Mouse (Mus musculus): ENCODE measurements around the gene Ikbke. TPM values are rescaled to one million over a fixed set of nuclear protein-coding genes. Genes with fewer than 3 reads are reported as not detected.

The Ikbke gene
- polyA plus RNA-seq, 1 experiment from 2014 or later: 2.9 TPM

DNA sequence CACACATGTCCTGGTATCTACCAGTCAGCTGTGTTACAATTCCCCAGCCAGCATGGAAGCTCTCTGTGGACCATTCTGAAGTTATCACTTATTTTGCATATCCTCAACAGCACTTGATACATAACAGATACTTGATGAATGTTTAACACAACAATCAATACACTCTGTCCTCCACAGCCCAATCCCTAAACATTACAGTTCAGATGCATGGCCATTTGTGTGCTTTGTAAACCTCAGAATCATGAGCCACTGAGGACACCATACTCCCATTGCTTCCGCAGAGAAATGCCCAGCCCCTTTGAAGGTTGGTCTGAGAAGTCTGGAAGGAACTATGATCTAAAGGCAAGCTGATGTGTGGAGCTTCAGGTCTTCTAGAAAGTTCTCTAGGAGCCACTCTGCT, 67.8 kb downstream of the Ikbke start:
- Histone ChIP-seq H3K27me3 (replicated peaks; ENCODE audit: insufficient read depth, low read length) (no peaks in the 10 kb centered on the region), H3K27ac (ENCODE audit: low read length) (no peak overlapping the region), H3K36me3 (ENCODE audit: insufficient read depth, low read length) (no peaks in the 10 kb centered on the region), H3K9ac (replicated peaks; ENCODE audit: low read depth) (no peak overlapping the region), H3K9me3 (ENCODE audit: low read length) (no peaks in the 10 kb centered on the region), H3K4me3 (ENCODE audit: low read depth, low read length) (no peak overlapping the region), H3K4me1 (ENCODE audit: insufficient read depth, low read depth, low read length) (peaks cover 5% of the 10 kb centered on the region), H3K4me2 (replicated peaks; ENCODE audit: low read depth, low read length) (no peak overlapping the region)
- no peak for ATAC-seq
- no peak for DNase-seq (ENCODE audit: low spot score)
- WGBS: 78% methylated on average over 1 of the region's 1 CpGs
- TF ChIP-seq CTCF (IDR thresholded peaks at IDR 0.05): no peak
- TF ChIP-seq EP300 (IDR thresholded peaks at IDR 0.05): no peak

DNA sequence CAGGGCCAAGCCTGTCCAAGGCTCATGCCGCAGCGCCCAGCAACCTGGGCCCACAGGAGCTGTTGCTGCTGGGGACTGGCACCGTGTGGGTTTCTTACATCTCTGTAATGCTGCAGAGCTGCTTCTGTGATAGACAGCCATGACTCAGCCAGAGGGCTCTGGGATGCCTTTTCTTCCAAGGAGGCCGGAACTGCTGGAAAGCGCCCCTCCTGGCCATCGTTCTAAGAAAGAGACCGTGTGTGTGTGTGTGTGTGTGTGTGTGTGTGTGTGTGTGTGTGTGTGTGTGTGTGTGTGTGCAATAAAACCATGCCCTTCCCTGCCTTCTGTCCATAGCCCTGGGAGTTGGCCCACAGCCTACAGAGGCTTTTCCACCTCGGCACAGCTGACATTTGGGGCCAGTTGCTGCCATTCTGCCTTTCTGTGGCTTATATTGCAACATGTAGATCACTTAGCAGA, 69.4 kb downstream of the Ikbke start:
- DNase-seq (ENCODE audit: low spot score): peak; percentile 58
- no peak for TF ChIP-seq EP300 (IDR thresholded peaks at IDR 0.05)
- peak; percentile 47; the same call in 1 of the 2 replicates for TF ChIP-seq CTCF (IDR thresholded peaks at IDR 0.05)
- Histone ChIP-seq H3K27me3 (replicated peaks; ENCODE audit: insufficient read depth, low read length) (no peaks in the 10 kb centered on the region), H3K4me3 (ENCODE audit: low read depth, low read length) (no peak overlapping the region), H3K4me1 (ENCODE audit: insufficient read depth, low read depth, low read length) (peaks cover 5% of the 10 kb centered on the region), H3K9ac (replicated peaks; ENCODE audit: low read depth) (no peak overlapping the region), H3K4me2 (replicated peaks; ENCODE audit: low read depth, low read length) (no peak overlapping the region), H3K27ac (ENCODE audit: low read length) (no peak overlapping the region), H3K36me3 (ENCODE audit: insufficient read depth, low read length) (no peaks in the 10 kb centered on the region), H3K9me3 (ENCODE audit: low read length) (no peaks in the 10 kb centered on the region)
- peak; percentile 62 for ATAC-seq
- 69% methylated on average over 8 of the region's 8 CpGs for WGBS

DNA sequence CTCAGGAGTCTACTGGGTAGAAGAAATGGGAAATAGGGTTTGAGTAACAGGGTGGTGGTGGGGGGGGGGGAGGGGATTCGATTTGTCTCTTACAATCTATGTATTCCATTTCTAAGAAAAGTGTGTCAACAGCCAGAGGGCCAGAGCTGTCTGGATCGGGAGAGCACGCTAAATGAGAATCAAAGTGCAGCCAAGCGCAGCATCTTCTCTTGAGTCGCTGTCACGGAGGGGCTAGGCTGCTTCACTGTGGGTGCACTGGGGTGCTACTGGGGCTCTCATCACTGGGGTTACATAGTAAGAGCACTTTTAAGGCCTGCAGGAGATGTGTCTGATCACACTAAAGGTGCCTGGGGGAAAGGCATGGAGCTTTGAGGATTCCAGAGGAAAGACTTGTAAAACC, 70.6 kb downstream of the Ikbke start:
- Histone ChIP-seq H3K27ac (ENCODE audit: low read length) (no peak overlapping the region), H3K9ac (replicated peaks; ENCODE audit: low read depth) (no peak overlapping the region), H3K9me3 (ENCODE audit: low read length) (no peaks in the 10 kb centered on the region), H3K4me1 (ENCODE audit: insufficient read depth, low read depth, low read length) (peaks cover 5% of the 10 kb centered on the region), H3K4me2 (replicated peaks; ENCODE audit: low read depth, low read length) (no peak overlapping the region), H3K27me3 (replicated peaks; ENCODE audit: insufficient read depth, low read length) (no peaks in the 10 kb centered on the region), H3K36me3 (ENCODE audit: insufficient read depth, low read length) (no peaks in the 10 kb centered on the region), H3K4me3 (ENCODE audit: low read depth, low read length) (no peak overlapping the region)
- WGBS: 92% methylated on average over 6 of the region's 6 CpGs
- ATAC-seq: no peak
- TF ChIP-seq CTCF (IDR thresholded peaks at IDR 0.05) (no peak), EP300 (IDR thresholded peaks at IDR 0.05) (no peak)
- no peak for DNase-seq (ENCODE audit: low spot score)

DNA sequence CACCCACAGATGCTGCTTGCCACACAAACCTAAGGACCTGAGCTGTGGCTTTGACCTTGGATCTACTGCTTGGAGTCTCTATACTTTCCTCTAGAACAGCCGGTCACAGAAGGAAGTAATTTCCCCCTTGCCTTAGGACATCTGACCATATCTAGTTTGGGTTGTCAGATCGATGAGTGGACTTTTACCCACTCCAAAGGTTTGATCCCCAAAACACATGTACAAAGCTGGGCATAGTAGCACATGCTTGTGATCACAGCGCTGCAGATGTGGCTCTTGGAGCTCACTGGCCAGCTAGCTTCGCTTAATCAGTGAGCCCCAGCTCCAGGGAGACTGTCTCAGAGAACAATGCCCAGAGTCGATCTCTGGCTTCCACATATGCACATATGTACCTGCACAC, 71.3 kb downstream of the Ikbke start:
- WGBS: 92% methylated on average over 5 of the region's 5 CpGs
- no peak for ATAC-seq
- Histone ChIP-seq H3K27ac (ENCODE audit: low read length) (no peak overlapping the region), H3K27me3 (replicated peaks; ENCODE audit: insufficient read depth, low read length) (no peaks in the 10 kb centered on the region), H3K9me3 (ENCODE audit: low read length) (no peaks in the 10 kb centered on the region), H3K9ac (replicated peaks; ENCODE audit: low read depth) (no peak overlapping the region), H3K4me1 (ENCODE audit: insufficient read depth, low read depth, low read length) (peaks cover 4% of the 10 kb centered on the region), H3K4me3 (ENCODE audit: low read depth, low read length) (no peak overlapping the region), H3K36me3 (ENCODE audit: insufficient read depth, low read length) (no peaks in the 10 kb centered on the region), H3K4me2 (replicated peaks; ENCODE audit: low read depth, low read length) (no peak overlapping the region)
- TF ChIP-seq CTCF (IDR thresholded peaks at IDR 0.05) (no peak), EP300 (IDR thresholded peaks at IDR 0.05) (no peak)
- DNase-seq (ENCODE audit: low spot score): no peak

DNA sequence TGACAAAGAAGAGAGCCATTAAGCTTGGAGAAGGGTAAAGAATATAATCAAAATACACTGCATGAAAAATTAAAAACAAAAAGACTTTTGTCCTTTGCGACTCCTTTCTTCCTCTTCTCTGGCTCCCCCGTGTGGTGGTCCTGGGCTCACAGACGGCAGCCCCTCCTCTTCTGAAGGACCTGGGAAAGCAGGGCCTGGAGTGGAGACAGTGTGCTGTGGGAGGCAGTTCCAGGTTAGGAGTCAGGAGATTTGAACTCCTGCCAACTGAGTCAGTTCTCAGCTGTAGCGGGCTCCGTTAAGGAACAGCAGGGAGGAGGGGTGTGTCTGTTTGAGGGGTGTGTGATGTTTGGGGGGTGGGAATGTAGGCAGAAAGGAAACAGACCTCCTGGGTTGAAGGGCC, 71.9 kb downstream of the Ikbke start:
- peak; percentile 75 for DNase-seq (ENCODE audit: low spot score)
- WGBS: 5% methylated on average over 5 of the region's 5 CpGs
- ATAC-seq: peak; percentile 43; the same call in 1 of the 2 replicates

DNA sequence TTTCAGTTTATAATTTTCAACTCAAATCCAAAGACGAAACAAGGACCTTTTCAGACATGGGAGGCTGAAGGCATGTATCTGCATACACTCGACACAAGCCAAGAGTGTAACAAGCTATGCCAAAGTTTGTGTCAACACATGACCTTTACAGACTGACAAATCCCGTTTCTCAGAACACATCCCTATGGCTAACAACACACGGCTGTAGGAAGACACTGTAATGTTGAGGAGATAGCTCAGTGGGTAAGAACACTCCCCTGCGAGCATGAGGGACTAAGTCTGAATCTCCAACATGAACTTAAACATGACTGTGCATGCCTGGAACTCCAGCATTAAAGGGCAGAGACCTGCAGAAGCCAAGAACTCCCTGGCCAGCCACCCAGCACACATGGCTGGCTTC, 73.1 kb downstream of the Ikbke start:
- H3K9me3 ChIP-seq (ENCODE audit: low read length): no peaks in the 10 kb centered on the region
- no peak for DNase-seq (ENCODE audit: low spot score)
- no peak for ATAC-seq
- H3K4me3 ChIP-seq (ENCODE audit: low read depth, low read length): no peak overlapping the region
- no peak overlapping the region for H3K9ac ChIP-seq (replicated peaks; ENCODE audit: low read depth)
- no peak overlapping the region for H3K27ac ChIP-seq (ENCODE audit: low read length)
- H3K27me3 ChIP-seq (replicated peaks; ENCODE audit: insufficient read depth, low read length): no peaks in the 10 kb centered on the region
- no peaks in the 10 kb centered on the region for H3K4me1 ChIP-seq (ENCODE audit: insufficient read depth, low read depth, low read length)
- WGBS: 61% methylated on average over 5 of the region's 5 CpGs
- no peaks in the 10 kb centered on the region for H3K36me3 ChIP-seq (ENCODE audit: insufficient read depth, low read length)
- no peak overlapping the region for H3K4me2 ChIP-seq (replicated peaks; ENCODE audit: low read depth, low read length)
- TF ChIP-seq CTCF (IDR thresholded peaks at IDR 0.05): no peak
- no peak for TF ChIP-seq EP300 (IDR thresholded peaks at IDR 0.05)

More for the DNA sequence above, 71.9 kb downstream of the Ikbke start:
- no peak overlapping the region for H3K4me3 ChIP-seq (ENCODE audit: low read depth, low read length)
- H3K9me3 ChIP-seq (ENCODE audit: low read length): no peaks in the 10 kb centered on the region
- H3K27ac ChIP-seq (ENCODE audit: low read length): no peak overlapping the region
- H3K4me2 ChIP-seq (replicated peaks; ENCODE audit: low read depth, low read length): no peak overlapping the region
- no peaks in the 10 kb centered on the region for H3K27me3 ChIP-seq (replicated peaks; ENCODE audit: insufficient read depth, low read length)
- H3K9ac ChIP-seq (replicated peaks; ENCODE audit: low read depth): no peak overlapping the region
- TF ChIP-seq EP300 (IDR thresholded peaks at IDR 0.05) (no peak), CTCF (IDR thresholded peaks at IDR 0.05) (peak; percentile 78)
- no peaks in the 10 kb centered on the region for H3K4me1 ChIP-seq (ENCODE audit: insufficient read depth, low read depth, low read length)
- H3K36me3 ChIP-seq (ENCODE audit: insufficient read depth, low read length): no peaks in the 10 kb centered on the region

DNA sequence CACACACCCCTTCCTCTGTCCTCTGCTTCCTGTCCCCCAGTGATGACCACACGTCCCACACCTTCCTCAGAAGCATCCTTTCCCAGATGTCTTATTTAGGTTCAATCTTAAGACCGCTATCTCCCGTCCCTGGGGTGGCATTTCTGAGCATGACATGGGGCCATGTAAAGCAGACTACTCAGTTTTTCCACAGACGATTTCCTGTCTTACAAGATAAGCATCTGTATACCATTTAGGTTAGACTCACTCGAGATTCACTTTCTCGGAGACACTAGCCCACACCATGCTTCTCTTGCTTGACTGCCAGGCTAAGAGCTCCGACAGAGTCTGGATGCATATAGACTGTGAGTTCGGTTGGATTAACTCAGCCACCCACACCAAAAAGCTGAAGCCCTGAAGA, 74.9 kb downstream of the Ikbke start:
- WGBS: 59% methylated on average over 8 of the region's 8 CpGs
- Histone ChIP-seq H3K4me1 (ENCODE audit: insufficient read depth, low read depth, low read length) (no peaks in the 10 kb centered on the region), H3K4me3 (ENCODE audit: low read depth, low read length) (no peak overlapping the region), H3K36me3 (ENCODE audit: insufficient read depth, low read length) (no peaks in the 10 kb centered on the region), H3K9ac (replicated peaks; ENCODE audit: low read depth) (no peak overlapping the region), H3K4me2 (replicated peaks; ENCODE audit: low read depth, low read length) (no peak overlapping the region), H3K9me3 (ENCODE audit: low read length) (no peaks in the 10 kb centered on the region), H3K27ac (ENCODE audit: low read length) (no peak overlapping the region), H3K27me3 (replicated peaks; ENCODE audit: insufficient read depth, low read length) (no peaks in the 10 kb centered on the region)
- DNase-seq (ENCODE audit: low spot score) (no peak), ATAC-seq (no peak)
- TF ChIP-seq EP300 (IDR thresholded peaks at IDR 0.05) (no peak), CTCF (IDR thresholded peaks at IDR 0.05) (no peak)

Other genes with a start within 250 kb of the Ikbke start
- gene Mapkapk2, start 181.8 kb downstream of the Ikbke start, polyA plus RNA-seq (2015; fragmentation: Nextera tagmentation; extraction: Ambion mirVana): 62.4 and 65.0 TPM in 2 replicates
- gene Dyrk3, start 141.3 kb downstream of the Ikbke start, polyA plus RNA-seq (2015; fragmentation: Nextera tagmentation; extraction: Ambion mirVana): 3.4 and 4.7 TPM in 2 replicates
- 36.3 and 42.5 TPM in 2 replicates for gene Eif2d, start 126.4 kb downstream of the Ikbke start, polyA plus RNA-seq (2015; fragmentation: Nextera tagmentation; extraction: Ambion mirVana)
- 7.5 and 8.3 TPM in 2 replicates for gene Rassf5, start 34.3 kb downstream of the Ikbke start, polyA plus RNA-seq (2015; fragmentation: Nextera tagmentation; extraction: Ambion mirVana)
- gene Srgap2, start 247.7 kb upstream of the Ikbke start, polyA plus RNA-seq (2015; fragmentation: Nextera tagmentation; extraction: Ambion mirVana): 9.5 and 10.1 TPM in 2 replicates
- 1.1 and 1.3 TPM in 2 replicates for gene Fam72a, start 248.3 kb upstream of the Ikbke start, polyA plus RNA-seq (2015; fragmentation: Nextera tagmentation; extraction: Ambion mirVana)